Mouse (Mus musculus) kidney, embryonic 14.5 days (tissue): ENCODE measurements at regions not wholly inside any gene's neighbourhood (a gene's known extent, or its start where the extent isn't known, plus 50 kb on each side); places are given as distances from the start of the nearest gene placed in this dataset.
"Not testable (repeated sequence)": the region's sequence is repeated elsewhere in the genome, so short reads cannot be mapped to it uniquely, and the experiment has no call there.

Experiments used
- ATAC-seq: fragments of 200-750 bp; cut with Nextera tagmentation; 2 replicates; pipeline ENCODE4 v1.8.0; 2017; ENCODE audit warnings: moderate number of reproducible peaks, mild to moderate bottlenecking, moderate TSS enrichment, moderate library complexity; ENCODE audit not compliant: low FRiP score, low TSS enrichment
- H3K27ac ChIP-seq: fragments of 300-500 bp; sonication (generic); 2 replicates; pipeline ENCODE4 v1.5.1; 2014; ENCODE audit warnings: low read depth, mild to moderate bottlenecking, low read length, moderate library complexity, mixed read lengths
- H3K27me3 ChIP-seq: fragments of 300-500 bp; sonication (generic); 2 replicates; pipeline ENCODE4 v1.6.1; 2014; ENCODE audit warnings: mild to moderate bottlenecking, low read length; ENCODE audit not compliant: control insufficient read depth, insufficient read depth
- H3K36me3 ChIP-seq: fragments of 300-500 bp; sonication (generic); 2 replicates; pipeline ENCODE4 v1.6.1; 2014; ENCODE audit warnings: low read length, mixed read lengths; ENCODE audit not compliant: control insufficient read depth, insufficient read depth
- H3K4me1 ChIP-seq: fragments of 300-500 bp; sonication (generic); 2 replicates; pipeline ENCODE4 v1.6.1; 2014; ENCODE audit warnings: low read length, mixed read lengths; ENCODE audit not compliant: control insufficient read depth, insufficient read depth
- H3K4me2 ChIP-seq: fragments of 300-500 bp; sonication (generic); replicated peaks from 2 replicates; pipeline ENCODE4 v1.6.1; 2014; ENCODE audit warnings: low read depth, mild to moderate bottlenecking, low read length
- H3K4me3 ChIP-seq: fragments of 300-500 bp; sonication (generic); 2 replicates; pipeline ENCODE4 v1.5.1; 2014; ENCODE audit warnings: mild to moderate bottlenecking, low read length
- H3K9ac ChIP-seq: fragments of 300-500 bp; sonication (generic); 2 replicates; pipeline ENCODE4 v1.6.1; 2014; ENCODE audit warnings: low read depth, mild to moderate bottlenecking, low read length, moderate library complexity
- H3K9me3 ChIP-seq: fragments of 300-500 bp; sonication (generic); 2 replicates; pipeline ENCODE4 v1.6.1; 2016; ENCODE audit warnings: low read length; ENCODE audit not compliant: control insufficient read depth
- WGBS: fragments of 180-500 bp; shearing (Covaris S2); extraction: QIAGEN DNeasy Blood & Tissue Kit; methylation state at CpG from one replicate; pipeline ENCODE4 v1.1.7; 2014; 5-methylcytosine and 5-hydroxymethylcytosine counted together

GRCm38 (mm10) chr3:18428908-18429307, 480.7 kb downstream of the Cypt12 start:
- no peak overlapping the region for H3K27ac ChIP-seq
- H3K9me3 ChIP-seq: no peaks in the 10 kb centered on the region
- no peak overlapping the region for H3K9ac ChIP-seq
- H3K4me1 ChIP-seq: no peaks in the 10 kb centered on the region
- H3K4me3 ChIP-seq: no peak overlapping the region
- no peaks in the 10 kb centered on the region for H3K27me3 ChIP-seq
- no peak for ATAC-seq
- 98% methylated on average over 1 of the region's 1 CpGs for WGBS
- no peaks in the 10 kb centered on the region for H3K36me3 ChIP-seq
- no peak overlapping the region for H3K4me2 ChIP-seq

DNA sequence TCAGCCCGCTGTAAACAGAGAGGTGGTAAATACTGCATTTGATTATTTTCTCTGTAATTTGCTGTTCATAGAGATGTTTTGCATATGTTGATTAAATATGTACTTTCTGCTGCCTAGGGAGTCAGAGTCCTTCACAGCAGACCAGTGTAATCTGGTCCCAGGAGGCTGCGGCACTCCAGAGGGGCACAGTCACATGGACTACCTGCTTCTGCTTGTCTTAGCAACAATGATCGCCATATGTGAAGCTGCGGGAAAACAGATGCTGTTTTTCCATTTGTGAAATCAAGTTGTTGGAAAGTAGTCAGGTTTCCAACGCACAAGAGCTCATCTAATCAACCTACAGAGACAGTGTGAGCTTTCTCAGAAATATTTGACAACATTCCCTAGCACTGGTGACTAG, 490.6 kb downstream of the Cypt12 start:
- no peak overlapping the region for H3K4me3 ChIP-seq
- ATAC-seq: no peak
- H3K27ac ChIP-seq: no peak overlapping the region
- no peak overlapping the region for H3K9ac ChIP-seq
- H3K27me3 ChIP-seq: no peaks in the 10 kb centered on the region
- 85% methylated on average over 5 of the region's 5 CpGs for WGBS
- H3K4me1 ChIP-seq: no peaks in the 10 kb centered on the region
- no peaks in the 10 kb centered on the region for H3K36me3 ChIP-seq
- H3K9me3 ChIP-seq: no peaks in the 10 kb centered on the region
- H3K4me2 ChIP-seq: no peak overlapping the region

- H3K4me2 ChIP-seq: no peak overlapping the region
These were observed 504.2 kb downstream of the Cypt12 start for GRCm38 (mm10) chr3:18452197-18452933.

DNA sequence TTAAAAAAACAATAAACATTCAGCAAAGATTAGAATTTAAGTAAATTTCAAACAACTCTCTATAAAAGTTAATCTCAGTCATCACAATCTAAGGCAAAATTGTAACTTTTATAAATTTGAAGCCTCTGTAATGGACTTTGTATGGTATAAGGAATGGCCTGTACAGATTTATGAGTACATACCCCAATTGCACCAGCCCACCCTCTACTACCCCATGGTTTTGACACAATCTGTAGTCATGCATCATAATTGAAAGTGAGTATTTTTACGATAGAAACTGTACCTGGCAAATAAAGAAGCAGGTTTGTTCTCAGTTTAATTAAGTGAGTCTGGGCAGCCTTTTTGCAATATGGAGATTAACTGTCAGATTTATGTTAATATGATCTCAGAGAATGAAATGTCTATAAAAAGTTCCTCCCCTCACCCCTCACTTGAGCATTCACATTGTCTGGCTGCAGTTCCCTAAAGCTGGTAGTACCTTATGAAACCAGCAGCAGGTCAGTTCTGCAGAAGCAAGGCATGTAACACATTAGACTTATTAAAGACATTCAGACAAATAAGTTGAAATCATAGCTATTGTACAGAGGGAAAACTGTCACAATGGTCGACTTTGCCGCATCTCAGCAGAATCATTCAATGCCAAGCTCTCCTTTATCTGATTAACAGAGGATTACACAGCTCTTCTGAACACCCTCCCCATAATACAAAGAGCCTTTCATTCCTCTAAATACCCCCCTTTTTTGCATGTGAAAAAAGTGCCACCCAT, 505.2 kb downstream of the Cypt12 start:
- Histone ChIP-seq H3K4me1 (no peaks in the 10 kb centered on the region), H3K36me3 (no peaks in the 10 kb centered on the region), H3K27me3 (no peaks in the 10 kb centered on the region), H3K4me2 (no peak overlapping the region), H3K9me3 (no peaks in the 10 kb centered on the region), H3K4me3 (no peak overlapping the region), H3K9ac (no peak overlapping the region), H3K27ac (no peak overlapping the region)
- no peak for ATAC-seq
- 91% methylated on average over 1 of the region's 3 CpGs for WGBS

More at GRCm38 (mm10) chr3:18452197-18452933, 504.2 kb downstream of the Cypt12 start:
- no peaks in the 10 kb centered on the region for H3K36me3 ChIP-seq
- H3K9me3 ChIP-seq: no peaks in the 10 kb centered on the region
- H3K4me3 ChIP-seq: no peak overlapping the region
- ATAC-seq: no peak
- no peaks in the 10 kb centered on the region for H3K4me1 ChIP-seq
- 85% methylated on average over 3 of the region's 3 CpGs for WGBS
- no peak overlapping the region for H3K27ac ChIP-seq
- no peak overlapping the region for H3K9ac ChIP-seq
- H3K27me3 ChIP-seq: no peaks in the 10 kb centered on the region

GRCm38 (mm10) chr3:18453986-18454291, 505.7 kb downstream of the Cypt12 start:
- no peak overlapping the region for H3K27ac ChIP-seq
- WGBS: 80% methylated on average over 2 of the region's 2 CpGs
- no peaks in the 10 kb centered on the region for H3K9me3 ChIP-seq
- ATAC-seq: no peak; the same call in 1 of the 2 replicates
- H3K4me1 ChIP-seq: no peaks in the 10 kb centered on the region
- H3K36me3 ChIP-seq: no peaks in the 10 kb centered on the region
- H3K9ac ChIP-seq: no peak overlapping the region
- no peak overlapping the region for H3K4me2 ChIP-seq
- H3K4me3 ChIP-seq: no peak overlapping the region
- no peaks in the 10 kb centered on the region for H3K27me3 ChIP-seq

DNA sequence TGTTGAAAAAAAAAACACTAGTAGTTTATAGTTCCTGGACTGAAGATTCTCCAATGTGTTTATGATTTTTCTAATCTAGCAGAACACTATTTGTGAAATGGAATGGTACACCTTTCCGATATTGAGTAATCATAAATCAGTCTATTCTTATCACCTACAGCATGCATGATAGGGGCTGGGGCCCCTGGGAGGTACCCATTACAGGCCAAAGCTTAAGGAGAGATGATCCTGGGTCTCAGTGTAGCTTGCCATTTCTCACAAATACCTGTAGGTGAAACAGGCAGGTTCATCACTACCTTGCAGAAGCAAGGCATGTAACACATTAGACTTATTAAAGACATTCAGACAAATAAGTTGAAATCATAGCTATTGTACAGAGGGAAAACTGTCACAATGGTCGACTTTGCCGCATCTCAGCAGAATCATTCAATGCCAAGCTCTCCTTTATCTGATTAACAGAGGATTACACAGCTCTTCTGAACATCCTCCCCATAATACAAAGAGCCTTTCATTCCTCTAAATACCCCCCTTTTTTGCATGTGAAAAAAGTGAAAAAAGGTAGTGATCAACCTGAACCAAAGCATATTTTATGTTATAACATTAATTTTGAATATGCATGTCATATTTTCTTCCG, 506.5 kb downstream of the Cypt12 start:
- H3K4me3 ChIP-seq, H3K9ac ChIP-seq, H3K27ac ChIP-seq, H3K36me3 ChIP-seq, H3K4me2 ChIP-seq, H3K27me3 ChIP-seq, H3K4me1 ChIP-seq, ATAC-seq, H3K9me3 ChIP-seq: not testable (repeated sequence)
- WGBS: 95% methylated on average over 2 of the region's 4 CpGs

DNA sequence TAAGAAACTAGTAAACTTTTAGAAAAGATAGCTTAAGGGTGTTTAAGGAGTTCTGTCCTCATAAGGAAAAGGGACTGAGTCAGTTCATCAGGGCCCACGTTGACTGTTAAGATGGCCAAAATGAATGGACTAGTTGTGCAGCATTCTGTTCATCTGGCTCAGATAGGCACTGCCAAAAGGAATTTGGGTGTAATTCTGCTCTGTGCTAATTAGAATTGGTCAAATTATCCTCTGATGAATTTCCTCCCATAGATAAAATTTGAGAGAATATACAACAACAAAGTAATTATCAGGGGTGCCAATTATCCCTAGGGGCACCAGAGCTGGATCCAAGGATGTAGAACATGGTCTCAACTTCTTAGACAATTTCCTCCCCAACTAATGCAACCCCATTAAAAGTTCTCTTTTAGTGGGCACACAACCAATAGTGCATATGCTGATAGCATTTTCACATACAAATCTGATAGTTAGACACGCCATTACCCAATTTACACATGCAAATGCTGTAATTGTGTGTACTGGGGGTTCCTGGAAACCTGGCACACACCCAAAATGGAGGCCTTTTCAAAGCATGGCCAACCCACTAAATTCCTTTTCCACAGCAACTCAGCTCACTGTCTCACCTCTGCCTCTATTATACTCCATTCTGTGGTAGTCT, 508.0 kb downstream of the Cypt12 start:
- no peaks in the 10 kb centered on the region for H3K36me3 ChIP-seq
- WGBS: 90% methylated on average over 2 of the region's 2 CpGs
- no peaks in the 10 kb centered on the region for H3K4me1 ChIP-seq
- no peaks in the 10 kb centered on the region for H3K9me3 ChIP-seq
- H3K9ac ChIP-seq: no peak overlapping the region
- no peak overlapping the region for H3K27ac ChIP-seq
- no peak for ATAC-seq
- H3K27me3 ChIP-seq: no peaks in the 10 kb centered on the region
- no peak overlapping the region for H3K4me2 ChIP-seq
- no peak overlapping the region for H3K4me3 ChIP-seq

DNA sequence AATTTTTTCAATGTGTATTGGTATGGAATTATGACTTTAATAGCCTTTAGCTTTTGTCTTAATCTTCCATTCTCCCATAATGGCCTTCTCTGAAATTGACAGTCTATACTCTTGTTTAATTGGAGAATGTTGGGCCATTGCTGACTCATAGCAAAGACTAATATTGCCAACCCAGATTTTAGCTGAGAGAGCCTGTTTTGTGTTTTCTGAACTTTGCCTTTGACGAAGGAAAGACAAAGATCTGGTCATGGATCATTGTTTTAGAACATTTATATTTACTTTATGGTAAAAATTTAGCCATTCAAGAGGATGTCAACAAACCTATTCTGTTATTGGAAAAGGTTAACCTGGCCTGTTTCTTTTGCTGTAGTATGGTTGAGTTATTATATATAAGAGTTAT, 512.1 kb downstream of the Cypt12 start:
- no peaks in the 10 kb centered on the region for H3K4me1 ChIP-seq
- ATAC-seq: no peak

DNA sequence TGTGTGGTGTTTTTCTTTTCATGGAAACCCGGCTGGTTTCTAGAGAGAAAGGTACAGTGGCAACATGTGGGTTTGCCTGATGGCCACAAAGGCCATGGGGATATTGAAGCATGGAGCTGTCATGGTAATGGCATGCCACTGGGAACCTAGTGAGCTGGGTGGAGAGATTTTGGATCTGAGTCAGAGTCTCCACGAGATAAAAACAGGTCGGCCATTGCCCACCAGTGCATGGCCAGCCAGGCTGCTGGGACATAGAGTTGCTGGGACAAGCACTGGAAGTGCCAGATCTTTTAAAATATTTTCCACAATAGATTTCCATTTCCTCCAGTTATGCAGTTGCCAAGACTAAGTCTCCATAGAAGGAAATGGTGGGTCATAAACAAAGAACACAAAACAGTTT, 523.6 kb downstream of the Cypt12 start:
- no peak overlapping the region for H3K4me3 ChIP-seq
- 81% methylated on average over 3 of the region's 3 CpGs for WGBS
- no peaks in the 10 kb centered on the region for H3K4me1 ChIP-seq
- H3K9me3 ChIP-seq: no peaks in the 10 kb centered on the region
- H3K36me3 ChIP-seq: no peaks in the 10 kb centered on the region
- H3K9ac ChIP-seq: no peak overlapping the region
- H3K4me2 ChIP-seq: no peak overlapping the region
- no peaks in the 10 kb centered on the region for H3K27me3 ChIP-seq
- ATAC-seq: no peak
- H3K27ac ChIP-seq: no peak overlapping the region

More for the DNA sequence above, 512.1 kb downstream of the Cypt12 start:
- Histone ChIP-seq H3K4me2 (no peak overlapping the region), H3K4me3 (no peak overlapping the region), H3K9me3 (no peaks in the 10 kb centered on the region), H3K27me3 (no peaks in the 10 kb centered on the region), H3K9ac (no peak overlapping the region), H3K27ac (no peak overlapping the region), H3K36me3 (no peaks in the 10 kb centered on the region)
- 62% methylated on average over 1 of the region's 1 CpGs for WGBS
